Mouse (Mus musculus) lung, postnatal 4 days (tissue): ENCODE results near the gene Klhl22.

Experiments used
- DNase-seq, 2 experiments: peaks; one replicate each; pipeline ENCODE4 v3.0.0; 2021

The Klhl22 gene

GRCm38 (mm10) chr16:17833681-17834399 lies 74.4 kb downstream of the Klhl22 start:
- peak in 1 of 2 experiments; percentile 41 for DNase-seq

DNA sequence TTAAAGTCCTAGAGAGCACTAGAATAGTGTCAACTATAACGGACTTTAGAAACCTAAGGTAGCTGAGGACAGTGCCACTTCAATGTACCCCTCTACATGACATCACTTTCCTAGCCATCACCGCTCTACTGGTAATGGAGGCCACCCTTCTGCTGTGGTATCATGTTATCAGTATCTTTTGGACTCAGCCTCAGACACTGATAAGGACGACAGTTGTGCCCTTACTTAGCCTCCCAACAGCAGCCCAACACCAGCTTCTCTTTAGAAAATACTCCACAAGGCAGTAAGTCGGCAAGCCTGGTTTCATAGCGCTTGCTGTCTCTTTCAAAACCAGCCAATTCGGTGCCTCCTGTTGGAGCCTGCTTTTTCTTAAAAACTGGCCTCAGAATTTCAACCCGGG lies 75.1 kb downstream of the Klhl22 start:
- DNase-seq: no peak

DNA sequence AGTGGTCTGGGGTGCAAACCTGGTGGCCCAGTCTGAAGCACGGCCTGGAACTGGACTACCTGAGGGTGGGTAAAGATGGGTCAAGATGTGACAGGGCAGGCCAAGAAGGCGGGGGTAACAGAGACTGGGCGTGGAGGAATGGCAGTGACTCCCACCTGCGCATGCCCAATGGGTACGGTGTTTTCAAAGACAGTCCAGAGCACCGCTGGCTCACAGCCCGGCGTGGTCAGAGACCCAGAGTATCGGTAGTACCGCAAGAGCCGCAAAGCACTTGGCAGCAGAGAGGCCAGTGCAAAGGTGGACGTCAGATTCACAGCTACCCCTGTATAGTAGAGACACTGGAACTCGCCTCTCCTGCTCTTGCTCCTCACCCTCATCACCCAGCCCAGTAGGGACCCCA lies 76.1 kb downstream of the Klhl22 start:
- DNase-seq: no peak

DNA sequence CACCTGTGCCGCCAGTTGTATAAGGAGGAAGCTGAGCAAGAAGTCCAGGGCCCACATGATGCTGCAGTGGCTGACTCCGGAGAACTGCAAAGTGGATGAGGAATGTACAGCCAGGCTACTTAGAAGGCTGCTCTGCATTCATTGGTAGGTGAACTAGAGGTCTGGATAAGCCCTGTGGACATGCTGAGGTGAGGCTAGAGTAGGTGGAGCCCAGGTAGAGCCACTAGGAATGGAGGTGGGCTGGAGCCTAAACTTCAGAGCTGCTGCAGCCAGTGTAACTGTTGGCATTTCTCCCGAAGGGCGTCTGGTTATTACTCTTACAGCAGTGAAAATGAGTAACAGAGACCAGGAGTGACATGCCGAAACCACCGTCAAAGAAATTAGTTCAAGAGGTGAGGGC lies 78.6 kb downstream of the Klhl22 start, which contains the start of gene Car15:
Car15 (minus strand) TSS at position 314 of the 400 bp plus-strand sequence.
- DNase-seq: no peak

DNA sequence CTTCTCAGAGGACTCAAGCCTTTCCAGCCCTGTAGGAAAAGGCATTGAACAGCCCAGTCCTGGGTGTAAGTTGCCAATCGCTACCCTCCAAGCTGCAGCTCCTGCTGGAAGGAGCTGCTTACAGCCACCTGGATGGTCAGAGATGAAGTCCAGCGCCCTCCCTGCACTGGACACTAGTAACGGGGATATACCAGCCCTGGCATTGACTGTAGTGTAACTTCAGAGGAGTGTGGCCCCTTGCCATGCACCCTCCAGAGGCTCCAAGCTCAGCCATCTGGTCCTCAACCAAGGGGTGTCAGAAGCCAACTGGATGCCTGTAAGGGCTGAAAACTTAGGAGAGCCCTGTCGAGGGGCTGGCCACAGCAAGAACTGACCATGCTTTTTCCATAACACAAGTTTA lies 80.6 kb downstream of the Klhl22 start:
- no peak for DNase-seq

- DNase-seq: no peak
These were observed 83.0 kb downstream of the Klhl22 start for GRCm38 (mm10) chr16:17842437-17842836.
